In the genomic region with DNA sequence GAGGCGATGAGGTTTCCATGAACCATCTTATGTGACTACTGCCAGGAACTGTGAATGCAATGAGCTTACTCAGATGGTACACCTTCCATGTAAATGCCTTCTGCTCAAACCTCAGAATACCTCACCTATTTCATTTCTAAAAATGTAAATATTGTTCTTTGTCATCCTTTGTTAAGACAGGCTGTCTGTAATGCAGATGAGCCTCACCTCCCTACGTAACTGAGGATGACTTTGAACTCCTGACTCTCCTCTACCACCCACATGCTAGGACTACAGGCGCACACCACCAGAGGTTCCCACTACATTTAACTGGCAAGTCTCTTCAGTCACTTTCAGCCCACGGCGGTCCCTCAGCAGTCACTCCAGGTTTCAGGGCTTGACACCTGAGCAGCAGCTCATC, we compare ENCODE assay signal across 20 mouse cellular contexts. TPM values are rescaled to one million over a fixed set of nuclear protein-coding genes. Genes with fewer than 3 reads are reported as not detected.
DNase-seq lines count a peak whose midpoint lies in the region; ATAC-seq and TF ChIP-seq lines count a peak whose summit lies in the region.
"Had no signal": no experiment of that assay in that cellular context is flagged by ENCODE, and none has a peak within 500 bp of the region (broad histone marks: within the 10 kb centered on the region; RNA-seq: fewer than 3 reads in every experiment).

No protein-coding gene starts in this region.

- no peak for DNase-seq in heart, postnatal 10 days
- no peak for DNase-seq in kidney, postnatal 4 days
- no peak for DNase-seq in cerebellum, postnatal 25 days
- no peak for DNase-seq in thymus, postnatal 14 days
- DNase-seq: adrenal gland, adult 8-10 months; cerebellum, adult 11 months; cerebellum, postnatal 14 days; embryo, embryonic 11 days; forebrain, postnatal 0 days; right cerebral cortex, adult 18-20 months had no signal

- intact Hi-C loops in heart, postnatal 10 days (cut with DNase I): loop anchor here (2.0 to 5.0 kb wide), 2 partner anchors 36 to 352 kb away; no protein-coding TSS in a partner anchor

- peaks cover 34% of the 10 kb centered on the region for H3K4me1 ChIP-seq in heart, embryonic 12.5 days (replicated peaks)
- peaks cover 3% of the 10 kb centered on the region; the same call in 1 of the 2 replicates for H3K4me1 ChIP-seq in kidney, embryonic 16.5 days (ENCODE audit: insufficient read depth, low read length)
- peaks cover 31% of the 10 kb centered on the region for H3K4me1 ChIP-seq in bone marrow macrophage, adult 2 months (ENCODE audit: control insufficient read depth, insufficient read depth, low read length)

- TF ChIP-seq CTCF in bone marrow macrophage, adult 2 months (IDR thresholded peaks at IDR 0.05; ENCODE audit: low read depth, low read length): no peak

- no peak overlapping the region for H3K4me3 ChIP-seq in heart, embryonic 12.5 days
- H3K4me3 ChIP-seq in kidney, embryonic 16.5 days (ENCODE audit: low read length): no peak overlapping the region
- H3K4me3 ChIP-seq in bone marrow macrophage, adult 2 months (ENCODE audit: insufficient read depth, low read length): no peak overlapping the region
- H3K4me3 ChIP-seq: forebrain, embryonic 10.5 days; heart, embryonic 15.5 days; limb, embryonic 13.5 days; midbrain, embryonic 12.5 days; neural tube, embryonic 12.5 days had no signal

- H3K27ac ChIP-seq in heart, embryonic 12.5 days (ENCODE audit: poor library complexity, severe bottlenecking): 0 out of 2 replicates have a peak overlapping the region, but pooled peaks have one; percentile 11
- peak overlapping the region; percentile 56 for H3K27ac ChIP-seq in kidney, embryonic 16.5 days (ENCODE audit: low read length)
- peak overlapping the region; percentile 54; the same call in 1 of the 2 replicates for H3K27ac ChIP-seq in bone marrow macrophage, adult 2 months (ENCODE audit: insufficient read depth, low read depth, low read length)
- H3K27ac ChIP-seq: forebrain, embryonic 10.5 days; limb, embryonic 13.5 days; liver, embryonic 14.5 days; midbrain, embryonic 12.5 days; neural tube, embryonic 12.5 days had no signal

- H3K4me2 ChIP-seq in heart, embryonic 12.5 days: no peak overlapping the region
- no peak overlapping the region for H3K4me2 ChIP-seq in kidney, embryonic 16.5 days (replicated peaks; ENCODE audit: low read depth, low read length)
- H3K4me2 ChIP-seq: heart, embryonic 15.5 days; limb, embryonic 13.5 days; midbrain, embryonic 12.5 days; neural tube, embryonic 12.5 days had no signal

- no peak for ATAC-seq in heart, embryonic 12.5 days (ENCODE audit: insufficient number of reproducible peaks, low FRiP score)
- ATAC-seq in kidney, embryonic 16.5 days (ENCODE audit: low FRiP score, low TSS enrichment): no peak
- ATAC-seq: forebrain, postnatal 0 days; intestine, postnatal 0 days had no signal

- H3K27me3 ChIP-seq in heart, embryonic 12.5 days (replicated peaks): no peaks in the 10 kb centered on the region
- no peaks in the 10 kb centered on the region for H3K27me3 ChIP-seq in kidney, embryonic 16.5 days (ENCODE audit: insufficient read depth, low read length)
- H3K27me3 ChIP-seq: heart, embryonic 15.5 days; limb, embryonic 13.5 days; midbrain, embryonic 12.5 days; neural tube, embryonic 12.5 days had no signal

- no peaks in the 10 kb centered on the region for H3K36me3 ChIP-seq in heart, embryonic 12.5 days
- no peaks in the 10 kb centered on the region for H3K36me3 ChIP-seq in kidney, embryonic 16.5 days (ENCODE audit: insufficient read depth, low read length)
- H3K36me3 ChIP-seq: forebrain, embryonic 10.5 days; heart, embryonic 15.5 days; limb, embryonic 13.5 days; midbrain, embryonic 12.5 days; neural tube, embryonic 12.5 days had no signal

- no peaks in the 10 kb centered on the region for H3K9me3 ChIP-seq in heart, embryonic 12.5 days (replicated peaks)
- H3K9me3 ChIP-seq in kidney, embryonic 16.5 days (ENCODE audit: low read length): no peaks in the 10 kb centered on the region
- H3K9me3 ChIP-seq: forebrain, embryonic 10.5 days; heart, embryonic 15.5 days; limb, embryonic 13.5 days; midbrain, embryonic 12.5 days; neural tube, embryonic 12.5 days had no signal

- WGBS in heart, embryonic 12.5 days: 75% methylated on average over 5 of the region's 5 CpGs
- WGBS in kidney, embryonic 16.5 days: 83% methylated on average over 5 of the region's 5 CpGs

- no peak for TF ChIP-seq POLR2A in bone marrow macrophage, adult 2 months (IDR thresholded peaks at IDR 0.05; ENCODE audit: borderline replicate concordance, low read depth, low read length)

- H3K9ac ChIP-seq in heart, embryonic 12.5 days: no peak overlapping the region
- H3K9ac ChIP-seq in kidney, embryonic 16.5 days (replicated peaks; ENCODE audit: low read length): no peak overlapping the region
- H3K9ac ChIP-seq: forebrain, postnatal 0 days; heart, embryonic 15.5 days; limb, embryonic 13.5 days; liver, embryonic 14.5 days; midbrain, embryonic 12.5 days; neural tube, embryonic 12.5 days had no signal

RNA-seq across cellular contexts. Expression of gene Cyth1, which starts 25.5 kb away (rescaled TPM):
- 20.6 and 21.1 TPM in 2 replicates for polyA plus RNA-seq in heart, embryonic 12.5 days (2016; fragmentation: Nextera tagmentation; extraction: Ambion mirVana)
- 10 to 100 TPM; 51.2 to 59.7 TPM for total RNA-seq in heart, postnatal 10 days (2021)
- 17.9 and 18.2 TPM in 2 replicates for polyA plus RNA-seq in kidney, embryonic 16.5 days (2015; fragmentation: Nextera tagmentation; extraction: Ambion mirVana)
- polyA plus RNA-seq in bone marrow macrophage, adult 2 months (2012; ENCODE audit: insufficient read depth, insufficient read length, missing spikeins): 41.8 and 47.2 TPM in 2 replicates
